Mouse (Mus musculus) kidney, adult 2 months (tissue): ENCODE results near the gene CN725425. TPM values are rescaled to one million over a fixed set of nuclear protein-coding genes. Genes with fewer than 3 reads are reported as not detected.

ENCODE experiments used
- DNase-seq: peaks from one replicate; pipeline ENCODE4 v3.0.0; 2021
- H3K27ac ChIP-seq: fragments of 200-500 bp; 2 replicates; pipeline ENCODE4 v1.5.1; 2012; ENCODE audit warnings: low read depth, low read length, control low read depth, inconsistent platforms; ENCODE audit not compliant: insufficient read depth
- H3K27me3 ChIP-seq: fragments of 200-500 bp; replicated peaks from 2 replicates; pipeline ENCODE4 v1.6.1; 2012; ENCODE audit warnings: mild to moderate bottlenecking, moderate library complexity, low read length, inconsistent platforms; ENCODE audit not compliant: control insufficient read depth, insufficient read depth
- H3K36me3 ChIP-seq: fragments of 200-500 bp; 2 replicates; pipeline ENCODE4 v1.6.1; 2012; ENCODE audit warnings: mild to moderate bottlenecking, moderate library complexity, low read length, inconsistent platforms; ENCODE audit not compliant: control insufficient read depth, insufficient read depth
- H3K4me1 ChIP-seq: fragments of 200-500 bp; 2 replicates; pipeline ENCODE4 v1.6.1; 2011; ENCODE audit warnings: low read length; ENCODE audit not compliant: control insufficient read depth, insufficient read depth
- H3K4me3 ChIP-seq: fragments of 200-500 bp; 2 replicates; pipeline ENCODE4 v1.5.1; 2011; ENCODE audit warnings: mild to moderate bottlenecking, low read depth, low read length, control low read depth; ENCODE audit not compliant: insufficient read depth
- CTCF ChIP-seq: fragments of 200-500 bp; conservative IDR thresholded peaks from 2 replicates; pipeline ENCODE4 v1.5.1; 2011; ENCODE audit warnings: low read depth, mild to moderate bottlenecking, control low read depth, low read length, moderate library complexity, mixed read lengths; ENCODE audit not compliant: insufficient read depth, insufficient read length
- POLR2A ChIP-seq: fragments of 200-500 bp; IDR thresholded peaks from one replicate; pipeline ENCODE4 v1.6.1; 2011; ENCODE audit warnings: low read depth, low read length, control low read depth
- WGBS: fragments of 180-500 bp; shearing (Covaris S2); methylation state at CpG from one replicate; pipeline ENCODE4 v1.1.7; 2018; 5-methylcytosine and 5-hydroxymethylcytosine counted together
- polyA plus RNA-seq: library from polyadenylated mRNA; depleted of rRNA; stranded (reverse); fragments of >200 nt; gene quantifications from 2 replicates; pipeline ENCODE4 v1.2.3, GENCODE M21; 2012; rRNA removed

The CN725425 gene
- not detected in 2 replicates for polyA plus RNA-seq

- Histone ChIP-seq H3K36me3 (no peaks in the 10 kb centered on the region), H3K4me3 (no peak within 1 kb of the TSS), H3K4me1 (no peaks in the 10 kb centered on the region), H3K27ac (no peak within 1 kb of the TSS), H3K27me3 (no peaks in the 10 kb centered on the region)
- no peak for DNase-seq
- TF ChIP-seq POLR2A (no peak), CTCF (no peak)
- 96% methylated on average over 30 of the region's 30 CpGs for WGBS
Measured at GRCm38 (mm10) chr15:91199256-91199905, at the start of gene CN725425. Gene CN725425, plus strand, starts transcription at chr15:91199494.

- H3K4me1 ChIP-seq = no peaks in the 10 kb centered on the region
- H3K36me3 ChIP-seq = no peaks in the 10 kb centered on the region
- no peaks in the 10 kb centered on the region; the same call in 1 of the 2 replicates for H3K27me3 ChIP-seq
- TF ChIP-seq POLR2A (no peak), CTCF (no peak)
- no peak for DNase-seq
- 71% methylated on average over 1 of the region's 1 CpGs for WGBS
- H3K4me3 ChIP-seq = no peak overlapping the region
- no peak overlapping the region for H3K27ac ChIP-seq
Measured at GRCm38 (mm10) chr15:91152592-91152991, 46.7 kb upstream of the CN725425 start.

- 57% methylated on average over 3 of the region's 3 CpGs for WGBS
- DNase-seq = no peak
Measured at GRCm38 (mm10) chr15:91153311-91153710, 46.0 kb upstream of the CN725425 start.

GRCm38 (mm10) chr15:91161153-91161552 lies 38.1 kb upstream of the CN725425 start:
- no peaks in the 10 kb centered on the region for H3K36me3 ChIP-seq
- whole genome bisulfite sequencing = 92% methylated on average over 5 of the region's 5 CpGs

More at GRCm38 (mm10) chr15:91153311-91153710, 46.0 kb upstream of the CN725425 start:
- Histone ChIP-seq H3K4me1 (no peaks in the 10 kb centered on the region), H3K27me3 (no peaks in the 10 kb centered on the region; the same call in 1 of the 2 replicates), H3K4me3 (no peak overlapping the region), H3K36me3 (no peaks in the 10 kb centered on the region), H3K27ac (no peak overlapping the region)
- TF ChIP-seq POLR2A (no peak), CTCF (no peak)

GRCm38 (mm10) chr15:91163454-91163853 lies 35.8 kb upstream of the CN725425 start:
- H3K36me3 ChIP-seq = no peaks in the 10 kb centered on the region
- TF ChIP-seq POLR2A (no peak), CTCF (no peak)
- 87% methylated on average over 2 of the region's 2 CpGs for WGBS

More at GRCm38 (mm10) chr15:91161153-91161552, 38.1 kb upstream of the CN725425 start:
- no peak overlapping the region for H3K4me3 ChIP-seq
- no peak for DNase-seq
- H3K4me1 ChIP-seq = no peaks in the 10 kb centered on the region
- no peaks in the 10 kb centered on the region for H3K27me3 ChIP-seq
- no peak for TF ChIP-seq POLR2A
- no peak for TF ChIP-seq CTCF
- no peak overlapping the region for H3K27ac ChIP-seq

GRCm38 (mm10) chr15:91165021-91165420 lies 34.3 kb upstream of the CN725425 start:
- H3K27me3 ChIP-seq = no peaks in the 10 kb centered on the region
- no peaks in the 10 kb centered on the region for H3K36me3 ChIP-seq
- no peaks in the 10 kb centered on the region for H3K4me1 ChIP-seq
- H3K4me3 ChIP-seq = no peak overlapping the region
- TF ChIP-seq POLR2A (no peak), CTCF (peak; percentile 57)
- WGBS = 18% methylated on average over 5 of the region's 5 CpGs
- no peak overlapping the region for H3K27ac ChIP-seq
- DNase-seq = peak; percentile 32

More at GRCm38 (mm10) chr15:91163454-91163853, 35.8 kb upstream of the CN725425 start:
- Histone ChIP-seq H3K27me3 (no peaks in the 10 kb centered on the region), H3K4me3 (no peak overlapping the region), H3K4me1 (no peaks in the 10 kb centered on the region), H3K27ac (no peak overlapping the region)
- DNase-seq = no peak

GRCm38 (mm10) chr15:91167850-91168562 lies 31.3 kb upstream of the CN725425 start:
- no peak for DNase-seq
- Histone ChIP-seq H3K4me3 (no peak overlapping the region), H3K27ac (no peak overlapping the region), H3K36me3 (no peaks in the 10 kb centered on the region), H3K27me3 (no peaks in the 10 kb centered on the region), H3K4me1 (no peaks in the 10 kb centered on the region)
- TF ChIP-seq CTCF = no peak
- TF ChIP-seq POLR2A = no peak
- WGBS = 86% methylated on average over 13 of the region's 13 CpGs
